Mouse (Mus musculus): ENCODE data around the gene Krt84. TPM values are rescaled to one million over a fixed set of nuclear protein-coding genes. Genes with fewer than 3 reads are reported as not detected.

Gene Krt84
- total and polyA plus RNA-seq, 3 experiments = not detected

DNA sequence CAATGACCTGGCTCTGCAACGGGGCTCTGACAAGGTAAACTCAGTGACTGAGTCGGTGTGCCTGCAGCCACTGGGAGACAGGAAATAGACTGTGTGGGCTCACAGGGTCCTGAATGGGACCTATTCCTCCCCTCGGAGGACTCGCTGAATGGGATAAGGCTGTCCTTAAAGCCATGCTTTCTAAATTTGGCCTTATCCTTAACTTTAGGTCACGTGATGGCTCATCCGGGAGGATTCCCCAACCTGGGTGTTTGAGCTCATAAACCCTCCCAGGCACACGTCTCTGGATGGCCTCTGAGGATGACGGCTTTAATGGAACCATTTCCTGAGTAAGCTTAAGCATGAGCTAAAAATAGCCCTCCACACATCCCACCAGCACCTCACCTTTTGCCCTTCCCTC lies 39.9 kb downstream of the Krt84 start:
- Histone ChIP-seq H3K9ac (ENCODE audit: low read depth, low read length) (no peak overlapping the region), H3K4me1 (ENCODE audit: control insufficient read depth, insufficient read depth, low read length) (no peaks in the 10 kb centered on the region), H3K27ac (no peak overlapping the region), H3K79me2 (replicated peaks; ENCODE audit: control insufficient read depth, insufficient read depth, low read length) (no peaks in the 10 kb centered on the region), H3K4me3 (no peak overlapping the region), H3K27me3 (ENCODE audit: control insufficient read depth, insufficient read depth, low read length) (no peaks in the 10 kb centered on the region), H3K36me3 (ENCODE audit: control insufficient read depth, insufficient read depth, low read length) (no peaks in the 10 kb centered on the region)
- DNase-seq = no peak
- WGBS = 20% methylated on average over 8 of the region's 8 CpGs
- TF ChIP-seq EP300 (IDR thresholded peaks at IDR 0.05; ENCODE audit: insufficient read depth, low read depth, low read length) (no peak), CTCF (IDR thresholded peaks at IDR 0.05) (no peak), POLR2A (IDR thresholded peaks at IDR 0.05; ENCODE audit: insufficient read depth, low read depth, low read length) (no peak)
- intact Hi-C loops (cut with DNase I) = no loop called here

DNA sequence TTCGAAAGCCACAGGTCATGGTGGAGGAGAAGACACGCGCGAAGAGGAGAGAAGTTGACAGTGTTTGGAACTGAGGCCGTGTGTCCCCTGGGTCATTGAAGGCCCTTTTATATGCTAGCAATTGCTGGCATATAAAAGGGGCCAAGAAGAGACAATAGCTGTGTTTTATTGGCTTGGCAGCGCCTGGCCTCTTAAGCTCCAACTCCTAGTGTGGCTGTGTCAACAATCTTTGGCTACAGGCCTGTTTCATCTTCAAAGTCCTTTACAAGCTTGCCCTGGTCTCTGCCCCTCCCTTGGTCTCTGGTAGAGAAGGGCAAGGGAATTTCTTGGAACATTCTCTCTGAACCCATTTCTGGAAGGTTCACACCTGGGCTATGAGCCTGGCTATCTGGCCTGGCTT lies 41.2 kb downstream of the Krt84 start, which contains the start of gene Krt83:
Krt83 (minus strand) TSS at position 82 of the 400 bp plus-strand sequence.
- Histone ChIP-seq H3K36me3 (ENCODE audit: control insufficient read depth, insufficient read depth, low read length) (no peaks in the 10 kb centered on the region), H3K79me2 (replicated peaks; ENCODE audit: control insufficient read depth, insufficient read depth, low read length) (no peaks in the 10 kb centered on the region), H3K4me3 (no peak within 1 kb of the TSS), H3K9ac (ENCODE audit: low read depth, low read length) (no peak within 1 kb of the TSS), H3K27me3 (ENCODE audit: control insufficient read depth, insufficient read depth, low read length) (no peaks in the 10 kb centered on the region), H3K27ac (no peak within 1 kb of the TSS), H3K4me1 (ENCODE audit: control insufficient read depth, insufficient read depth, low read length) (no peaks in the 10 kb centered on the region)
- 88% methylated on average over 6 of the region's 6 CpGs for WGBS
- intact Hi-C loops (cut with DNase I) = no loop called here
- TF ChIP-seq EP300 (IDR thresholded peaks at IDR 0.05; ENCODE audit: insufficient read depth, low read depth, low read length) (no peak), POLR2A (IDR thresholded peaks at IDR 0.05; ENCODE audit: insufficient read depth, low read depth, low read length) (no peak), CTCF (IDR thresholded peaks at IDR 0.05) (no peak)
- no peak for DNase-seq

DNA sequence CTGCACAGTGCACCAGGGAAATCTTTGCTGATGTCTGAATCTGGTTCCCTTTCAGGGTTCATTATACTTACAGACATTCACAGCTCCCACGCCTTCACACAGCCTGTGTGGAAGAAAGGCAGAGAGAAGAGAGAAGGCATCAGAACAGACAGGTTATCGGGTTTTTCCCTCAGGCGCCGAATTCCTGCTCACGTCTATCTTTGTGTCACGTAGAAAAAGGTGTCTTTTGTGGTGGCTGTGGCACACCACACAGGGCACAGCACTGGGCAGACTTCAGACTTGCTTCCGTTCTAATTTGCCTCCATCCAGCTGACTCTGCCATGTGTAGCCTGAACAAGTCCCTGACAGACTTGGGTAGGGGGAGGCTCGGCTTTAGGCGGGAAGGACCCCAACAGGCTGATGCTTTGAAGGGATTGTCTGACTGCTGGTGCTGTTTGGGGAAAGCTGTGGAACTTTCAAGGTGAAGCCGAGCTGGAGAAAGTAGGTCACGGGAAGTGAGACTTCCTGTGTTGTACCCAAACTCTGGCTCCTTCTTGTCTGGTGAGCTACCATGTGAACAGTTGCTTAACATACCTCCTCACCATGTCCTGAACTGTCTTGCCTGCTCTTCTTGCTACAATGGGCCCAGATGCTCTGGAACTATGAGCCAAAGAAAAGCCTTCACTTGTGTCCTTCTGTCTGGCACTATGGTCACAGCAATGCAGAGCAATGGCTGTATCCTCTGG lies 46.5 kb downstream of the Krt84 start:
- Histone ChIP-seq H3K9ac (ENCODE audit: low read depth, low read length) (no peak overlapping the region), H3K4me3 (no peak overlapping the region), H3K79me2 (replicated peaks; ENCODE audit: control insufficient read depth, insufficient read depth, low read length) (no peaks in the 10 kb centered on the region), H3K27me3 (ENCODE audit: control insufficient read depth, insufficient read depth, low read length) (no peaks in the 10 kb centered on the region), H3K4me1 (ENCODE audit: control insufficient read depth, insufficient read depth, low read length) (no peaks in the 10 kb centered on the region), H3K36me3 (ENCODE audit: control insufficient read depth, insufficient read depth, low read length) (no peaks in the 10 kb centered on the region), H3K27ac (no peak overlapping the region)
- WGBS = 77% methylated on average over 11 of the region's 11 CpGs
- no peak for TF ChIP-seq EP300 (IDR thresholded peaks at IDR 0.05; ENCODE audit: insufficient read depth, low read depth, low read length)
- TF ChIP-seq CTCF (IDR thresholded peaks at IDR 0.05) = no peak
- TF ChIP-seq POLR2A (IDR thresholded peaks at IDR 0.05; ENCODE audit: insufficient read depth, low read depth, low read length) = no peak
- intact Hi-C loops (cut with DNase I) = no loop called here
- no peak for DNase-seq

DNA sequence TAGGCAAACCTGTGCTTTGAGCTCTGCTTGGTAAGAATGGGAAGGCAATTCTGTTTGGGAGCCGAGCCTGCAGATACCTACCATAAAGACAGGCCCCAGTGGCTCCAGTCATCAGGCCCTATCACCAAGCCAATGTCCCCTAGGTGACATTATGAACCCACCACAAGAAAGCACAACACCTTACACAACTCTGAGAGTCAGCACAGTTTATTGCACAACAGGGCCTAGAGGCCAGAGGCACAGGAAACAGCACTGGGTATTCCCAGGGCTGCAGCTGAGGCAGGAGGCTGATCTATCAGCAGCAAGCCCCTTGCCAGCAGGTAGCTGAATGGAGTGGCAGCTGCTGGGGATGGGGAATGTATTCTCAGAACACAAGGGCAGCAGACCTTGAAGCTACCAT lies 47.7 kb downstream of the Krt84 start:
- Histone ChIP-seq H3K4me1 (ENCODE audit: control insufficient read depth, insufficient read depth, low read length) (no peaks in the 10 kb centered on the region), H3K9ac (ENCODE audit: low read depth, low read length) (no peak overlapping the region), H3K4me3 (no peak overlapping the region), H3K79me2 (replicated peaks; ENCODE audit: control insufficient read depth, insufficient read depth, low read length) (no peaks in the 10 kb centered on the region), H3K27ac (no peak overlapping the region), H3K27me3 (ENCODE audit: control insufficient read depth, insufficient read depth, low read length) (no peaks in the 10 kb centered on the region), H3K36me3 (ENCODE audit: control insufficient read depth, insufficient read depth, low read length) (no peaks in the 10 kb centered on the region)
- intact Hi-C loops (cut with DNase I) = no loop called here
- 78% methylated on average over 1 of the region's 1 CpGs for WGBS
- no peak for TF ChIP-seq EP300 (IDR thresholded peaks at IDR 0.05; ENCODE audit: insufficient read depth, low read depth, low read length)
- no peak for TF ChIP-seq POLR2A (IDR thresholded peaks at IDR 0.05; ENCODE audit: insufficient read depth, low read depth, low read length)
- no peak for TF ChIP-seq CTCF (IDR thresholded peaks at IDR 0.05)
- DNase-seq = no peak

DNA sequence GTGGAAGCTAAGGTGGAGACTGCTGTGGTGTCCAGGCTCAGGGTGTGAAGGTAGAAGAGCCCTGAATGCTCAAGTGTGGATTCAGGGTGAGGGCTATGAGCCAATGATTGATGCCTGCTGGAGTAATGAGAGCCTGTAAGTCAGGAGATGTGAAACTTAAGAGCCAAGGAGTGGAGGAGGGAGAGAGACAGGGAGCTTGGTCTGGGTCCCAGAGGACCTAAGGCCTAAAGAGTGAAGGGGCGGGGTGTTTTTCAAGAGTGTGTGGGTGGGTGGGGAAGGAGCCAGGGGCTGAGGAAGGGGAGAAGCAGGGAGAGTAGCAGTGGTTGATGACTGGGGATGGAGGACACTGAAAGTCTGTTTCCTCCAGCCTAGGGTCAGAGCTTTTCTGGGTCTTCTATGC lies 49.0 kb downstream of the Krt84 start:
- no peak for TF ChIP-seq POLR2A (IDR thresholded peaks at IDR 0.05; ENCODE audit: insufficient read depth, low read depth, low read length)
- TF ChIP-seq CTCF (IDR thresholded peaks at IDR 0.05) = no peak
- no peak for TF ChIP-seq EP300 (IDR thresholded peaks at IDR 0.05; ENCODE audit: insufficient read depth, low read depth, low read length)
- WGBS = 59% methylated on average over 1 of the region's 1 CpGs
- no peak overlapping the region for H3K4me3 ChIP-seq

DNA sequence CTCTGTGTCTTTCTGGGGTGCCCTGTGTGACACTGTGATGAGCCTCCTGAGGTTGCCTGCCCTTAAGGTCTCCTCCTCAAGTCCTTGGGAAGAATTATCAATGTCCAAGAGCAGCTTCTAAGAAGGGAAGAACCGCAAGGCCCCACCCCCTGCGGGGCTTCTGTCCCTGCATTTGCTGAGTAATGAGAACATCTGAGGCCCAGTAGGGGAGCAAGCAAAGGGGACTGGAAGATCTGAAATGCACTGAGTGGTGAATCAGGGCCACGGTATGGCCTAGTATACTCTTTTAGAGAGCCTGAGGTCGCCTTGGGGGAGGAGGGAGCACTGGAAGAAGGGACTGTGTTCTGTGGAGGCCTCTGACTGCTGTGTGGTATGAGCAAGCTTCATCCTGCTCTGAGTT lies 50.6 kb downstream of the Krt84 start:
- H3K4me1 ChIP-seq (ENCODE audit: control insufficient read depth, insufficient read depth, low read length) = no peaks in the 10 kb centered on the region
- no peaks in the 10 kb centered on the region for H3K79me2 ChIP-seq (replicated peaks; ENCODE audit: control insufficient read depth, insufficient read depth, low read length)
- H3K4me3 ChIP-seq = no peak overlapping the region
- intact Hi-C loops (cut with DNase I) = no loop called here
- no peak overlapping the region for H3K9ac ChIP-seq (ENCODE audit: low read depth, low read length)
- no peak for TF ChIP-seq CTCF (IDR thresholded peaks at IDR 0.05)
- no peak for TF ChIP-seq POLR2A (IDR thresholded peaks at IDR 0.05; ENCODE audit: insufficient read depth, low read depth, low read length)
- no peak for TF ChIP-seq EP300 (IDR thresholded peaks at IDR 0.05; ENCODE audit: insufficient read depth, low read depth, low read length)
- H3K27me3 ChIP-seq (ENCODE audit: control insufficient read depth, insufficient read depth, low read length) = no peaks in the 10 kb centered on the region
- DNase-seq = no peak
- 40% methylated on average over 4 of the region's 4 CpGs for WGBS
- no peaks in the 10 kb centered on the region for H3K36me3 ChIP-seq (ENCODE audit: control insufficient read depth, insufficient read depth, low read length)
- H3K27ac ChIP-seq = no peak overlapping the region

More for the DNA sequence above, 49.0 kb downstream of the Krt84 start:
- Histone ChIP-seq H3K27ac (no peak overlapping the region), H3K36me3 (ENCODE audit: control insufficient read depth, insufficient read depth, low read length) (no peaks in the 10 kb centered on the region), H3K79me2 (replicated peaks; ENCODE audit: control insufficient read depth, insufficient read depth, low read length) (no peaks in the 10 kb centered on the region), H3K4me1 (ENCODE audit: control insufficient read depth, insufficient read depth, low read length) (no peaks in the 10 kb centered on the region), H3K9ac (ENCODE audit: low read depth, low read length) (no peak overlapping the region), H3K27me3 (ENCODE audit: control insufficient read depth, insufficient read depth, low read length) (no peaks in the 10 kb centered on the region)
- DNase-seq = no peak
- intact Hi-C loops (cut with DNase I) = no loop called here
